ENCODE assay signal across 14 mouse cellular contexts in the genomic region with DNA sequence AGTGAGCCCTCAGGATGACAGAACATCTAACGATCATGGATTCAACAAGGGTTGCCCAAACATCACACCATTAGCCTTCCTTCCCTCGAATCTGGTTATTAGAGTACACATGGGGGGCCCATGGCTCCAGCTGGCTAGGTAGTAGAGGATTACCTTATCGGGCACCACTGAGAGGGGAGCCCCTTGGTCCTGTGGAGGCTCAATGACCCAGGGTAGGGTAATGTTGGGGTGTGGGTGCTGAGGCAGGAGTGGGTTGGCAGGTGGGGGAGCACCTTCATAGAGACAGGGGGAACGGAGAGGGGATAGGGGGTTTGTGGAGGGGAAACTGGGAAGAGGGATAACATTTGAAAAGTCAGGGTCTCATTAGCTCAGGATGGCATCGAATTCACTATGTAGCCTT.
"Had no signal": no experiment of that assay in that cellular context is flagged by ENCODE, and none has a peak within 500 bp of the region (broad histone marks: within the 10 kb centered on the region; RNA-seq: fewer than 3 reads in every experiment).

No protein-coding gene starts in this region.

- ATAC-seq: intestine, embryonic 16.5 days; midbrain, embryonic 16.5 days had no signal

- H3K9ac ChIP-seq: limb, embryonic 12.5 days; lung, embryonic 14.5 days; midbrain, embryonic 12.5 days; neural tube, embryonic 13.5 days; stomach, embryonic 15.5 days had no signal

- H3K27ac ChIP-seq: limb, embryonic 12.5 days; midbrain, embryonic 12.5 days; stomach, embryonic 15.5 days had no signal

- H3K36me3 ChIP-seq: limb, embryonic 12.5 days; midbrain, embryonic 12.5 days; neural tube, embryonic 13.5 days; stomach, embryonic 15.5 days had no signal

- H3K4me3 ChIP-seq: limb, embryonic 12.5 days; midbrain, embryonic 12.5 days; neural tube, embryonic 13.5 days; stomach, embryonic 15.5 days had no signal

- H3K4me2 ChIP-seq: limb, embryonic 12.5 days; lung, embryonic 14.5 days; midbrain, embryonic 12.5 days; neural tube, embryonic 13.5 days; stomach, embryonic 15.5 days had no signal

- H3K9me3 ChIP-seq: limb, embryonic 12.5 days; midbrain, embryonic 12.5 days; neural tube, embryonic 13.5 days; stomach, embryonic 15.5 days had no signal

- H3K4me1 ChIP-seq: neural tube, embryonic 13.5 days had no signal

- DNase-seq: kidney, adult 8-10 months; kidney, postnatal 10 days; layer of hippocampus, adult 9-11 months; layer of hippocampus, postnatal 36 days; lung, embryonic 14.5 days; right cerebral cortex, postnatal 4 days; spleen, adult 18-20 months; thymus, postnatal 36 days had no signal

- H3K27me3 ChIP-seq: limb, embryonic 12.5 days; neural tube, embryonic 13.5 days; stomach, embryonic 15.5 days had no signal
